Mouse (Mus musculus): ENCODE data around the gene Uqcrh.

DNA sequence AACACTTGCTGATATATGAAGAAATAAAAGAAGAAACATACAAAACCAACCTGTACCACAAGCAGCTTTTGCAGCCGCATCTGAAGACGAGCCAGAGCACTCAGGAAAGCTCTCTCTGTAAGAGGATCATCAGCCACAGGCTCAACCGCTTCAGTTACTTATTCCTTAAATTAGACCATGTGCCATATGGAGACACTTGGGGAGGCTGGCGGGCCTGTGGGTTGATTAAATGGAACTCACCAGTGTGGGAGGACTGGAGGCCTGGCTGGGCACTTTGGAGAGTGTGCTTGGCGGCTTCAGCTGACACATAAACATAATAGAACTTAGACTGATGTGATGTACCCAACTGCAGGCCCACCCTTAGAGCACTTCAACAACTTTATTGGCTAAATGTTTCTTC is 41.5 kb downstream of the Uqcrh start:
- TF ChIP-seq CTCF (IDR thresholded peaks at IDR 0.05; ENCODE audit: extremely low read depth, insufficient read length, insufficient replicate concordance, low read depth, low read length), result no peak
- TF ChIP-seq POLR2A (IDR thresholded peaks at IDR 0.05; ENCODE audit: low read depth, low read length), result no peak

All from small intestine, adult 2 months (tissue).